Mouse (Mus musculus) bone marrow, adult 2 months (tissue): Measurements from ENCODE around the gene Nckap1l.

Experiments
- CTCF ChIP-seq: fragments of 200-500 bp; IDR thresholded peaks from 2 replicates; pipeline ENCODE4 v1.5.1; 2011; ENCODE audit warnings: low read length, control low read depth; ENCODE audit not compliant: control insufficient read depth, insufficient read depth
- POLR2A ChIP-seq: fragments of 200-500 bp; IDR thresholded peaks from 2 replicates; pipeline ENCODE4 v1.6.1; 2011; ENCODE audit warnings: low read depth, mild to moderate bottlenecking, control low read depth, low read length, borderline replicate concordance; ENCODE audit not compliant: control insufficient read depth

- TF ChIP-seq POLR2A: no peak
- TF ChIP-seq CTCF: no peak
Measured at GRCm38 (mm10) chr15:103503251-103503600, 49.6 kb downstream of the Nckap1l start.
